Mouse (Mus musculus) brown adipose tissue, adult 24 weeks (tissue): ENCODE results near the gene Gm49373. TPM values are rescaled to one million over a fixed set of nuclear protein-coding genes. Genes with fewer than 3 reads are reported as not detected.

Source experiments
- polyA plus RNA-seq: library from polyadenylated mRNA; stranded (reverse); fragments of >200 nt; gene quantifications from 2 replicates; pipeline ENCODE4 v1.2.4, GENCODE M21; 2012; ENCODE audit not compliant: missing spikeins, insufficient read depth, insufficient read length

The Gm49373 gene
- polyA plus RNA-seq, 1 experiment: 0.79 TPM

Other genes starting within 250 kb of the Gm49373 start
- gene A230050P20Rik, start 204.5 kb downstream of the Gm49373 start, polyA plus RNA-seq: 2.1 and 5.8 TPM in 2 replicates
- gene Angptl6, start 193.4 kb downstream of the Gm49373 start, polyA plus RNA-seq: 3.1 and 5.0 TPM in 2 replicates
- gene Ppan, start 184.9 kb downstream of the Gm49373 start, polyA plus RNA-seq: 6.6 and 7.9 TPM in 2 replicates
- 61.4 and 66.1 TPM in 2 replicates for gene Eif3g, start 174.5 kb downstream of the Gm49373 start, polyA plus RNA-seq
- gene Dnmt1, start 113.2 kb downstream of the Gm49373 start, polyA plus RNA-seq: 3.5 and 7.7 TPM in 2 replicates
- gene S1pr2, start 96.3 kb downstream of the Gm49373 start, polyA plus RNA-seq: 1.3 and 2.6 TPM in 2 replicates
- gene Mrpl4, start 70.4 kb downstream of the Gm49373 start, polyA plus RNA-seq: 140 and 185 TPM in 2 replicates
- 2.3 and 3.1 TPM in 2 replicates for gene Icam1, start 57.1 kb downstream of the Gm49373 start, polyA plus RNA-seq
- gene Icam4, start 43.7 kb downstream of the Gm49373 start, polyA plus RNA-seq: not detected in 2 replicates
- gene Icam5, start 41.0 kb downstream of the Gm49373 start, polyA plus RNA-seq: not detected in 2 replicates
- not detected in 2 replicates for gene Zglp1, start 6.0 kb downstream of the Gm49373 start, polyA plus RNA-seq
- 52.7 and 55.1 TPM in 2 replicates for gene Fdx1l, start 518 bp upstream of the Gm49373 start, polyA plus RNA-seq
- gene Gm38431, start 18.9 kb upstream of the Gm49373 start, polyA plus RNA-seq: not detected in 2 replicates
- 15.5 and 16.4 TPM in 2 replicates for gene Raver1, start 18.9 kb upstream of the Gm49373 start, polyA plus RNA-seq
- gene Tyk2, start 58.1 kb upstream of the Gm49373 start, polyA plus RNA-seq: 3.8 and 4.1 TPM in 2 replicates
- gene Cdc37, start 76.9 kb upstream of the Gm49373 start, polyA plus RNA-seq: 70.4 and 78.0 TPM in 2 replicates
- gene Pde4a, start 92.6 kb upstream of the Gm49373 start, polyA plus RNA-seq: 16.2 and 29.4 TPM in 2 replicates
- gene Keap1, start 166.3 kb upstream of the Gm49373 start, polyA plus RNA-seq: 24.6 and 25.5 TPM in 2 replicates
- gene S1pr5, start 175.3 kb upstream of the Gm49373 start, polyA plus RNA-seq: 2.1 and 3.6 TPM in 2 replicates
- 23.5 and 23.7 TPM in 2 replicates for gene Atg4d, start 192.2 kb upstream of the Gm49373 start, polyA plus RNA-seq
- gene Kri1, start 214.9 kb upstream of the Gm49373 start, polyA plus RNA-seq: 10.9 and 16.2 TPM in 2 replicates
- 11.1 and 13.5 TPM in 2 replicates for gene Cdkn2d, start 218.3 kb upstream of the Gm49373 start, polyA plus RNA-seq
- not detected in 2 replicates for gene Ap1m2, start 239.2 kb upstream of the Gm49373 start, polyA plus RNA-seq
- 9.0 and 9.6 TPM in 2 replicates for gene Slc44a2, start 247.6 kb upstream of the Gm49373 start, polyA plus RNA-seq